Mouse (Mus musculus) adrenal gland, adult (tissue): ENCODE measurements around the gene Gm9964.

Experiments
- DNase-seq, 2 experiments: peaks; one replicate each; pipeline ENCODE4 v3.0.0; 2022 to 2023; ENCODE audit warnings: low spot score in 1 of 2; ENCODE audit not compliant: inconsistent age in 2 of 2

The Gm9964 gene

GRCm38 (mm10) chr11:79254391-79255098 is 42.2 kb downstream of the Gm9964 start, which contains the start of gene Wsb1:
Wsb1 (minus strand) TSS chr11:79254671.
- DNase-seq, result peak; percentile 93 to 98

GRCm38 (mm10) chr11:79253542-79254390 is 42.9 kb downstream of the Gm9964 start:
- DNase-seq, result peak; percentile 70 to 87

- peak; percentile 44 to 87 for DNase-seq
These were observed 43.7 kb downstream of the Gm9964 start for GRCm38 (mm10) chr11:79252881-79253541.
